Mouse (Mus musculus) limb, embryonic 15.5 days (tissue): ENCODE measurements at regions not wholly inside any gene's neighbourhood (a gene's known extent, or its start where the extent isn't known, plus 50 kb on each side); places are given as distances from the start of the nearest gene placed in this dataset.

Experiments used
- ATAC-seq: fragments of 200-750 bp; cut with Nextera tagmentation; 2 replicates; pipeline ENCODE4 v1.8.0; 2017; ENCODE audit warnings: low read depth, moderate TSS enrichment; ENCODE audit not compliant: insufficient number of reproducible peaks, low FRiP score, low TSS enrichment
- H3K27ac ChIP-seq: fragments of 300-500 bp; sonication (generic); 2 replicates; pipeline ENCODE4 v1.5.1; 2015; ENCODE audit warnings: moderate library complexity, mild to moderate bottlenecking, inconsistent platforms
- H3K27me3 ChIP-seq: fragments of 300-500 bp; sonication (generic); 2 replicates; pipeline ENCODE4 v1.6.1; 2015; ENCODE audit warnings: inconsistent platforms
- H3K36me3 ChIP-seq: fragments of 300-500 bp; sonication (generic); 2 replicates; pipeline ENCODE4 v1.6.1; 2015; ENCODE audit warnings: inconsistent platforms
- H3K4me1 ChIP-seq: fragments of 300-500 bp; sonication (generic); 2 replicates; pipeline ENCODE4 v1.6.1; 2015; ENCODE audit warnings: inconsistent platforms
- H3K4me2 ChIP-seq: fragments of 300-500 bp; sonication (generic); 2 replicates; pipeline ENCODE4 v1.6.1; 2015; ENCODE audit warnings: mild to moderate bottlenecking, inconsistent platforms
- H3K4me3 ChIP-seq: fragments of 300-500 bp; sonication (generic); 2 replicates; pipeline ENCODE4 v1.5.1; 2015; ENCODE audit warnings: mild to moderate bottlenecking, inconsistent platforms
- H3K9ac ChIP-seq: fragments of 300-500 bp; sonication (generic); 2 replicates; pipeline ENCODE4 v1.6.1; 2015; ENCODE audit warnings: inconsistent platforms
- H3K9me3 ChIP-seq: fragments of 300-500 bp; sonication (generic); 2 replicates; pipeline ENCODE4 v1.6.1; 2016; ENCODE audit warnings: inconsistent platforms
- WGBS: fragments of 180-500 bp; shearing (Covaris S2); methylation state at CpG from one replicate; pipeline ENCODE4 v1.1.7; 2015; 5-methylcytosine and 5-hydroxymethylcytosine counted together

- no peak for ATAC-seq
- Histone ChIP-seq H3K27ac (no peak overlapping the region), H3K27me3 (no peaks in the 10 kb centered on the region), H3K9ac (no peak overlapping the region), H3K4me1 (no peaks in the 10 kb centered on the region), H3K4me3 (no peak overlapping the region), H3K9me3 (no peaks in the 10 kb centered on the region), H3K4me2 (no peak overlapping the region), H3K36me3 (no peaks in the 10 kb centered on the region)
- WGBS: 70% methylated on average over 3 of the region's 3 CpGs
These were observed 1110.1 kb downstream of the Gsdmc2 start for GRCm38 (mm10) chr15:62734900-62735299.

GRCm38 (mm10) chr15:62730524-62730923 lies 1114.5 kb downstream of the Gsdmc2 start:
- 77% methylated on average over 3 of the region's 3 CpGs for WGBS
- Histone ChIP-seq H3K9ac (no peak overlapping the region), H3K9me3 (no peaks in the 10 kb centered on the region), H3K4me2 (no peak overlapping the region), H3K27me3 (no peaks in the 10 kb centered on the region), H3K4me3 (no peak overlapping the region), H3K4me1 (no peaks in the 10 kb centered on the region), H3K27ac (no peak overlapping the region), H3K36me3 (no peaks in the 10 kb centered on the region)
- no peak for ATAC-seq

- WGBS: 42% methylated on average over 3 of the region's 3 CpGs
- H3K36me3 ChIP-seq: no peaks in the 10 kb centered on the region
- H3K9ac ChIP-seq: no peak overlapping the region
- H3K4me1 ChIP-seq: no peaks in the 10 kb centered on the region
- no peak overlapping the region for H3K4me3 ChIP-seq
- ATAC-seq: no peak
- no peaks in the 10 kb centered on the region for H3K27me3 ChIP-seq
- H3K27ac ChIP-seq: no peak overlapping the region
- H3K9me3 ChIP-seq: no peaks in the 10 kb centered on the region
- no peak overlapping the region for H3K4me2 ChIP-seq
These were observed 1130.7 kb downstream of the Gsdmc2 start for GRCm38 (mm10) chr15:62714265-62714664.

- Histone ChIP-seq H3K27me3 (no peaks in the 10 kb centered on the region), H3K4me3 (no peak overlapping the region), H3K27ac (no peak overlapping the region), H3K36me3 (no peaks in the 10 kb centered on the region), H3K4me1 (no peaks in the 10 kb centered on the region), H3K9ac (no peak overlapping the region), H3K4me2 (no peak overlapping the region), H3K9me3 (no peaks in the 10 kb centered on the region)
- WGBS: 78% methylated on average over 9 of the region's 9 CpGs
- ATAC-seq: no peak
These were observed 1132.3 kb downstream of the Gsdmc2 start for GRCm38 (mm10) chr15:62712543-62713131.

GRCm38 (mm10) chr15:62712060-62712542 lies 1132.9 kb downstream of the Gsdmc2 start:
- ATAC-seq: no peak
- H3K9ac ChIP-seq: no peak overlapping the region
- H3K4me1 ChIP-seq: no peaks in the 10 kb centered on the region
- no peak overlapping the region for H3K4me2 ChIP-seq
- no peaks in the 10 kb centered on the region for H3K9me3 ChIP-seq
- H3K4me3 ChIP-seq: no peak overlapping the region
- WGBS: 54% methylated on average over 3 of the region's 3 CpGs
- H3K36me3 ChIP-seq: no peaks in the 10 kb centered on the region
- H3K27me3 ChIP-seq: no peaks in the 10 kb centered on the region
- H3K27ac ChIP-seq: no peak overlapping the region

GRCm38 (mm10) chr15:62709546-62709945 lies 1135.4 kb downstream of the Gsdmc2 start:
- Histone ChIP-seq H3K36me3 (no peaks in the 10 kb centered on the region), H3K4me3 (no peak overlapping the region), H3K27me3 (no peaks in the 10 kb centered on the region), H3K9ac (no peak overlapping the region), H3K4me2 (no peak overlapping the region), H3K9me3 (no peaks in the 10 kb centered on the region), H3K4me1 (no peaks in the 10 kb centered on the region), H3K27ac (no peak overlapping the region)
- ATAC-seq: no peak
- 66% methylated on average over 2 of the region's 2 CpGs for WGBS

GRCm38 (mm10) chr15:62698559-62698958 lies 1146.4 kb downstream of the Gsdmc2 start:
- Histone ChIP-seq H3K4me2 (no peak overlapping the region), H3K9me3 (no peaks in the 10 kb centered on the region), H3K27ac (no peak overlapping the region), H3K9ac (no peak overlapping the region), H3K36me3 (no peaks in the 10 kb centered on the region), H3K27me3 (no peaks in the 10 kb centered on the region), H3K4me1 (no peaks in the 10 kb centered on the region), H3K4me3 (no peak overlapping the region)
- WGBS: 39% methylated on average over 1 of the region's 1 CpGs
- no peak for ATAC-seq

GRCm38 (mm10) chr15:62694734-62695133 lies 1150.2 kb downstream of the Gsdmc2 start:
- no peaks in the 10 kb centered on the region for H3K27me3 ChIP-seq
- no peak for ATAC-seq
- H3K4me3 ChIP-seq: no peak overlapping the region
- no peaks in the 10 kb centered on the region for H3K4me1 ChIP-seq
- H3K4me2 ChIP-seq: no peak overlapping the region
- no peaks in the 10 kb centered on the region for H3K9me3 ChIP-seq
- no peaks in the 10 kb centered on the region for H3K36me3 ChIP-seq
- 52% methylated on average over 3 of the region's 3 CpGs for WGBS
- H3K27ac ChIP-seq: no peak overlapping the region
- H3K9ac ChIP-seq: no peak overlapping the region

- no peaks in the 10 kb centered on the region for H3K4me1 ChIP-seq
- no peaks in the 10 kb centered on the region for H3K27me3 ChIP-seq
- ATAC-seq: no peak
- H3K36me3 ChIP-seq: no peaks in the 10 kb centered on the region
- no peak overlapping the region for H3K4me2 ChIP-seq
- no peaks in the 10 kb centered on the region for H3K9me3 ChIP-seq
- no peak overlapping the region for H3K4me3 ChIP-seq
- no peak overlapping the region for H3K27ac ChIP-seq
- H3K9ac ChIP-seq: no peak overlapping the region
- 96% methylated on average over 9 of the region's 10 CpGs for WGBS
These were observed 1151.3 kb downstream of the Gsdmc2 start for GRCm38 (mm10) chr15:62693671-62694070.

GRCm38 (mm10) chr15:62673410-62673809 lies 1171.6 kb downstream of the Gsdmc2 start:
- H3K4me1 ChIP-seq: no peaks in the 10 kb centered on the region
- no peak for ATAC-seq
- no peak overlapping the region for H3K27ac ChIP-seq
- no peak overlapping the region for H3K4me3 ChIP-seq
- H3K9me3 ChIP-seq: no peaks in the 10 kb centered on the region
- H3K36me3 ChIP-seq: no peaks in the 10 kb centered on the region
- no peak overlapping the region for H3K9ac ChIP-seq
- no peaks in the 10 kb centered on the region for H3K27me3 ChIP-seq
- WGBS: 70% methylated on average over 4 of the region's 4 CpGs
- no peak overlapping the region for H3K4me2 ChIP-seq

- no peak overlapping the region for H3K4me2 ChIP-seq
- H3K9me3 ChIP-seq: no peaks in the 10 kb centered on the region
- no peak overlapping the region for H3K9ac ChIP-seq
- no peak overlapping the region for H3K4me3 ChIP-seq
- ATAC-seq: no peak
- no peak overlapping the region for H3K27ac ChIP-seq
- WGBS: 81% methylated on average over 3 of the region's 3 CpGs
- no peaks in the 10 kb centered on the region for H3K36me3 ChIP-seq
- no peaks in the 10 kb centered on the region for H3K4me1 ChIP-seq
- no peaks in the 10 kb centered on the region for H3K27me3 ChIP-seq
These were observed 1175.0 kb downstream of the Gsdmc2 start for GRCm38 (mm10) chr15:62670026-62670425.

GRCm38 (mm10) chr15:62659096-62659495 lies 1185.9 kb downstream of the Gsdmc2 start:
- no peaks in the 10 kb centered on the region for H3K9me3 ChIP-seq
- no peak overlapping the region for H3K27ac ChIP-seq
- H3K4me2 ChIP-seq: no peak overlapping the region
- no peak for ATAC-seq
- H3K36me3 ChIP-seq: no peaks in the 10 kb centered on the region
- H3K4me1 ChIP-seq: no peaks in the 10 kb centered on the region
- no peak overlapping the region for H3K4me3 ChIP-seq
- H3K27me3 ChIP-seq: no peaks in the 10 kb centered on the region
- no peak overlapping the region for H3K9ac ChIP-seq
- WGBS: 70% methylated on average over 4 of the region's 4 CpGs

- H3K27me3 ChIP-seq: no peaks in the 10 kb centered on the region
- no peak overlapping the region for H3K9ac ChIP-seq
- no peaks in the 10 kb centered on the region for H3K36me3 ChIP-seq
- H3K4me3 ChIP-seq: no peak overlapping the region
- no peak overlapping the region for H3K27ac ChIP-seq
- no peaks in the 10 kb centered on the region for H3K4me1 ChIP-seq
- no peak for ATAC-seq
- WGBS: 67% methylated on average over 1 of the region's 1 CpGs
- H3K9me3 ChIP-seq: no peaks in the 10 kb centered on the region
- H3K4me2 ChIP-seq: no peak overlapping the region
These were observed 1186.3 kb downstream of the Gsdmc2 start for GRCm38 (mm10) chr15:62658695-62659094.
